Mouse (Mus musculus): ENCODE measurements around the gene Lmtk3. TPM values are rescaled to one million over a fixed set of nuclear protein-coding genes. Genes with fewer than 3 reads are reported as not detected.

The Lmtk3 gene
- not detected for polyA plus RNA-seq (2014; fragmentation: Illumina TruSeq; extraction: RNeasy Lipid Tissue Mini Kit (QIAGEN cat#74804))

GRCm38 (mm10) chr7:45783511-45784091 is at the start of gene Lmtk3:
Lmtk3 (plus strand) TSS chr7:45783738.

GRCm38 (mm10) chr7:45784524-45785372 is 1.2 kb downstream of the Lmtk3 start, which contains the start of gene Sult2b1:
Sult2b1 (minus strand) TSS chr7:45784669.

GRCm38 (mm10) chr7:45813787-45814779 is 30.5 kb downstream of the Lmtk3 start, which contains the start of gene Cyth2:
Cyth2 (minus strand) TSS chr7:45814581.

GRCm38 (mm10) chr7:45824598-45824997 is 41.1 kb downstream of the Lmtk3 start, which contains the start of gene Kcnj14:
Kcnj14 (minus strand) TSS chr7:45824782.

GRCm38 (mm10) chr7:45830427-45831127 is 47.0 kb downstream of the Lmtk3 start, which contains the start of gene Grwd1:
Grwd1 (minus strand) TSS chr7:45830944.

Other genes starting within 250 kb of the Lmtk3 start
- gene Hsd17b14, start 228.8 kb upstream of the Lmtk3 start, polyA plus RNA-seq (2014; fragmentation: Illumina TruSeq; extraction: RNeasy Lipid Tissue Mini Kit (QIAGEN cat#74804)) = not detected
- gene Bcat2, start 213.6 kb upstream of the Lmtk3 start, polyA plus RNA-seq (2014; fragmentation: Illumina TruSeq; extraction: RNeasy Lipid Tissue Mini Kit (QIAGEN cat#74804)) = 2.1 TPM
- gene Fgf21, start 168.2 kb upstream of the Lmtk3 start, polyA plus RNA-seq (2014; fragmentation: Illumina TruSeq; extraction: RNeasy Lipid Tissue Mini Kit (QIAGEN cat#74804)) = not detected
- not detected for gene Fut1, start 166.4 kb upstream of the Lmtk3 start, polyA plus RNA-seq (2014; fragmentation: Illumina TruSeq; extraction: RNeasy Lipid Tissue Mini Kit (QIAGEN cat#74804))
- gene Izumo1, start 161.9 kb upstream of the Lmtk3 start, polyA plus RNA-seq (2014; fragmentation: Illumina TruSeq; extraction: RNeasy Lipid Tissue Mini Kit (QIAGEN cat#74804)) = not detected
- not detected for gene Rasip1, start 156.2 kb upstream of the Lmtk3 start, polyA plus RNA-seq (2014; fragmentation: Illumina TruSeq; extraction: RNeasy Lipid Tissue Mini Kit (QIAGEN cat#74804))
- gene Mamstr, start 143.8 kb upstream of the Lmtk3 start, polyA plus RNA-seq (2014; fragmentation: Illumina TruSeq; extraction: RNeasy Lipid Tissue Mini Kit (QIAGEN cat#74804)) = 0.51 TPM
- gene Fut2, start 117.3 kb upstream of the Lmtk3 start, polyA plus RNA-seq (2014; fragmentation: Illumina TruSeq; extraction: RNeasy Lipid Tissue Mini Kit (QIAGEN cat#74804)) = 0.94 TPM
- not detected for gene Ntn5, start 99.7 kb upstream of the Lmtk3 start, polyA plus RNA-seq (2014; fragmentation: Illumina TruSeq; extraction: RNeasy Lipid Tissue Mini Kit (QIAGEN cat#74804))
- not detected for gene Sec1, start 89.3 kb upstream of the Lmtk3 start, polyA plus RNA-seq (2014; fragmentation: Illumina TruSeq; extraction: RNeasy Lipid Tissue Mini Kit (QIAGEN cat#74804))
- gene Car11, start 83.9 kb upstream of the Lmtk3 start, polyA plus RNA-seq (2014; fragmentation: Illumina TruSeq; extraction: RNeasy Lipid Tissue Mini Kit (QIAGEN cat#74804)) = not detected
- gene Dbp, start 78.7 kb upstream of the Lmtk3 start, polyA plus RNA-seq (2014; fragmentation: Illumina TruSeq; extraction: RNeasy Lipid Tissue Mini Kit (QIAGEN cat#74804)) = 10.6 TPM
- gene Rpl18, start 68.3 kb upstream of the Lmtk3 start, polyA plus RNA-seq (2014; fragmentation: Illumina TruSeq; extraction: RNeasy Lipid Tissue Mini Kit (QIAGEN cat#74804)) = 1.6 TPM
- 0.40 TPM for gene Sphk2, start 65.7 kb upstream of the Lmtk3 start, polyA plus RNA-seq (2014; fragmentation: Illumina TruSeq; extraction: RNeasy Lipid Tissue Mini Kit (QIAGEN cat#74804))
- gene Fam83e, start 62.5 kb upstream of the Lmtk3 start, polyA plus RNA-seq (2014; fragmentation: Illumina TruSeq; extraction: RNeasy Lipid Tissue Mini Kit (QIAGEN cat#74804)) = not detected
- gene Spaca4, start 57.9 kb upstream of the Lmtk3 start, polyA plus RNA-seq (2014; fragmentation: Illumina TruSeq; extraction: RNeasy Lipid Tissue Mini Kit (QIAGEN cat#74804)) = not detected
- not detected for gene Sult2b1, start 931 bp downstream of the Lmtk3 start, polyA plus RNA-seq (2014; fragmentation: Illumina TruSeq; extraction: RNeasy Lipid Tissue Mini Kit (QIAGEN cat#74804))
- gene Cyth2, start 30.8 kb downstream of the Lmtk3 start, polyA plus RNA-seq (2014; fragmentation: Illumina TruSeq; extraction: RNeasy Lipid Tissue Mini Kit (QIAGEN cat#74804)) = 14.9 TPM
- gene Kcnj14, start 41.0 kb downstream of the Lmtk3 start, polyA plus RNA-seq (2014; fragmentation: Illumina TruSeq; extraction: RNeasy Lipid Tissue Mini Kit (QIAGEN cat#74804)) = not detected
- 0.86 TPM for gene Grwd1, start 47.2 kb downstream of the Lmtk3 start, polyA plus RNA-seq (2014; fragmentation: Illumina TruSeq; extraction: RNeasy Lipid Tissue Mini Kit (QIAGEN cat#74804))
- 81.7 TPM for gene Kdelr1, start 89.0 kb downstream of the Lmtk3 start, polyA plus RNA-seq (2014; fragmentation: Illumina TruSeq; extraction: RNeasy Lipid Tissue Mini Kit (QIAGEN cat#74804))
- not detected for gene Grin2d, start 94.6 kb downstream of the Lmtk3 start, polyA plus RNA-seq (2014; fragmentation: Illumina TruSeq; extraction: RNeasy Lipid Tissue Mini Kit (QIAGEN cat#74804))
- gene Syngr4, start 113.0 kb downstream of the Lmtk3 start, polyA plus RNA-seq (2014; fragmentation: Illumina TruSeq; extraction: RNeasy Lipid Tissue Mini Kit (QIAGEN cat#74804)) = not detected
- gene Tmem143, start 113.2 kb downstream of the Lmtk3 start, polyA plus RNA-seq (2014; fragmentation: Illumina TruSeq; extraction: RNeasy Lipid Tissue Mini Kit (QIAGEN cat#74804)) = 0.46 TPM
- gene Emp3, start 137.7 kb downstream of the Lmtk3 start, polyA plus RNA-seq (2014; fragmentation: Illumina TruSeq; extraction: RNeasy Lipid Tissue Mini Kit (QIAGEN cat#74804)) = 2.5 TPM
- gene Ccdc114, start 140.3 kb downstream of the Lmtk3 start, polyA plus RNA-seq (2014; fragmentation: Illumina TruSeq; extraction: RNeasy Lipid Tissue Mini Kit (QIAGEN cat#74804)) = 1.1 TPM
- not detected for gene Abcc6, start 246.6 kb downstream of the Lmtk3 start, polyA plus RNA-seq (2014; fragmentation: Illumina TruSeq; extraction: RNeasy Lipid Tissue Mini Kit (QIAGEN cat#74804))
- 4.2 TPM for gene Nomo1, start 250.0 kb downstream of the Lmtk3 start, polyA plus RNA-seq (2014; fragmentation: Illumina TruSeq; extraction: RNeasy Lipid Tissue Mini Kit (QIAGEN cat#74804))

Data from ovary, adult 10 weeks (tissue).